ENCODE assay signal across 8 mouse cellular contexts in the genomic region with DNA sequence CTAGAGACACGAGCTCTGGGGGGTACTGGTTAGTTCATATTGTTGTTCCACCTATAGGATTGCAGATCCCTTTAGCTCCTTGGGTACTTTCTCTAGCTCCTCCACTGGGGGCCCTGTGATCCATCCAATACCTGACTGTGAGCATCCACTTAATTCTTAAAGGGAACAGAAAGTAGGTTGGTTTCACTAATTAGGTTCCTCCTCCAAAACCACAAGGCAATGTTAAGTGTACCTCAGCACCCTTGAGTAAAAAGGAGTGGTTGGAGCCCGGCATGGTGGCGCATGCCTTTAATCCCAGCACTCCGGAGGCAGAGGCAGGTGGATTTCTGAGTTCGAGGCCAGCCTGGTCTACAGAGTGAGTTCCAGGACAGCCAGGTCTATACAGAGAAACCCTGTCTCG. TPM values are rescaled to one million over a fixed set of nuclear protein-coding genes. Genes with fewer than 3 reads are reported as not detected.
DNase-seq lines count a peak whose midpoint lies in the region; ATAC-seq and TF ChIP-seq lines count a peak whose summit lies in the region.
"Not testable (repeated sequence)": the region's sequence is repeated elsewhere in the genome, so short reads cannot be mapped to it uniquely, and the experiment has no call there.

No protein-coding gene starts in this region.

- peaks cover 12% of the 10 kb centered on the region for H3K9me3 ChIP-seq in G1E (replicated peaks)
- H3K9me3 ChIP-seq in intestine, embryonic 15.5 days; lung, embryonic 15.5 days: not testable (repeated sequence)
- peaks cover 11% of the 10 kb centered on the region for H3K9me3 ChIP-seq in liver, embryonic 13.5 days (replicated peaks)

- not testable (repeated sequence) for H3K27me3 ChIP-seq in G1E (ENCODE audit: insufficient read depth, low read length); intestine, embryonic 15.5 days (replicated peaks); splenic B cell, adult 2 months (ENCODE audit: control insufficient read depth, insufficient read depth, low read length, poor library complexity, severe bottlenecking)
- H3K27me3 ChIP-seq in liver, embryonic 13.5 days = peaks cover 16% of the 10 kb centered on the region
- peaks cover 29% of the 10 kb centered on the region for H3K27me3 ChIP-seq in lung, embryonic 15.5 days

- H3K4me1 ChIP-seq in G1E (ENCODE audit: insufficient read depth, low read depth, low read length) = peaks cover 51% of the 10 kb centered on the region
- peaks cover 12% of the 10 kb centered on the region for H3K4me1 ChIP-seq in intestine, embryonic 15.5 days (replicated peaks)
- H3K4me1 ChIP-seq in liver, embryonic 13.5 days (replicated peaks) = peaks cover 46% of the 10 kb centered on the region
- H3K4me1 ChIP-seq in lung, embryonic 15.5 days = peaks cover 20% of the 10 kb centered on the region

- H3K27ac ChIP-seq in intestine, embryonic 15.5 days = not testable (repeated sequence)
- H3K27ac ChIP-seq in liver, embryonic 13.5 days = peak overlapping the region; percentile 94; the same call in 1 of the 2 replicates
- H3K27ac ChIP-seq in lung, embryonic 15.5 days = peak overlapping the region; percentile 62; the same call in 1 of the 2 replicates

- H3K9ac ChIP-seq in intestine, embryonic 15.5 days; liver, embryonic 13.5 days; lung, embryonic 15.5 days: not testable (repeated sequence)

- H3K36me3 ChIP-seq in G1E (replicated peaks) = peaks cover 30% of the 10 kb centered on the region
- H3K36me3 ChIP-seq in intestine, embryonic 15.5 days; lung, embryonic 15.5 days; splenic B cell, adult 2 months (ENCODE audit: control insufficient read depth, insufficient read depth, low read length, poor library complexity, severe bottlenecking): not testable (repeated sequence)
- H3K36me3 ChIP-seq in liver, embryonic 13.5 days = peaks cover 12% of the 10 kb centered on the region

- WGBS in intestine, embryonic 15.5 days = 85% methylated on average over 6 of the region's 6 CpGs
- WGBS in liver, embryonic 13.5 days (ENCODE audit: insufficient replicate concordance) = 78% methylated on average over 6 of the region's 6 CpGs
- 68% methylated on average over 6 of the region's 6 CpGs for WGBS in lung, embryonic 15.5 days

- not testable (repeated sequence) for ATAC-seq in G1E (ENCODE audit: extremely low read depth, insufficient number of reproducible peaks, low FRiP score, poor library complexity, severe bottlenecking); intestine, embryonic 15.5 days; liver, embryonic 13.5 days (ENCODE audit: low read depth); lung, embryonic 15.5 days (ENCODE audit: borderline replicate concordance, extremely low read depth, low FRiP score, low TSS enrichment)
- 0 out of 2 replicates have a peak, but pooled peaks have one; percentile 16 for ATAC-seq in common myeloid progenitor, adult 5-6 weeks (replicated peaks; ENCODE audit: low read depth, poor library complexity, severe bottlenecking)

- not testable (repeated sequence) for TF ChIP-seq CTCF in G1E (IDR thresholded peaks at IDR 0.05; ENCODE audit: low read depth, low read length)

- peak; percentile 35 for DNase-seq in A20 (ENCODE audit: low read depth, low spot score)
- DNase-seq in G1E (ENCODE audit: low spot score); liver, embryonic 13.5 days: not testable (repeated sequence)
- peak; percentile 39 for DNase-seq in lung, postnatal 36 days
- peak; percentile 65 for DNase-seq in splenic B cell, adult 2 months (ENCODE audit: low read depth, low spot score)

- H3K4me3 ChIP-seq in G1E (ENCODE audit: low read depth, low read length) = peak overlapping the region; percentile 99; the same call in 1 of the 2 replicates
- H3K4me3 ChIP-seq in intestine, embryonic 15.5 days (replicated peaks); liver, embryonic 13.5 days (replicated peaks); lung, embryonic 15.5 days: not testable (repeated sequence)

- peak overlapping the region; percentile 91 for H3K4me2 ChIP-seq in intestine, embryonic 15.5 days (replicated peaks)
- peak overlapping the region; percentile 94; the same call in 1 of the 2 replicates for H3K4me2 ChIP-seq in liver, embryonic 13.5 days
- H3K4me2 ChIP-seq in lung, embryonic 15.5 days = 0 out of 2 replicates have a peak overlapping the region, but pooled peaks have one; percentile 3

RNA-seq across cellular contexts. Expression of a gene that starts 3.0 kb away (rescaled TPM):
- 66.4 and 69.3 TPM in 2 replicates for total RNA-seq in G1E (2014; fragmentation: Nextera tagmentation)
- total RNA-seq in G1E (2017) = 20.4 and 23.6 TPM in 2 replicates
- 11.1 and 12.7 TPM in 2 replicates for polyA plus RNA-seq in G1E (2012)
- 6.9 and 9.8 TPM in 2 replicates for total RNA-seq in common myeloid progenitor, adult 5-6 weeks (2017)
- polyA plus RNA-seq in intestine, embryonic 15.5 days (2015; fragmentation: Nextera tagmentation; extraction: Ambion mirVana) = 17.2 and 18.2 TPM in 2 replicates
- polyA plus RNA-seq in liver, embryonic 13.5 days (2015; fragmentation: Nextera tagmentation; extraction: Ambion mirVana) = 8.5 and 10.2 TPM in 2 replicates
- polyA plus RNA-seq in lung, embryonic 15.5 days (2015; fragmentation: Nextera tagmentation; extraction: Ambion mirVana) = 3.2 and 3.4 TPM in 2 replicates

Comparison
In these comparisons a context has a peak if more than half of its experiments do, and no peak if none do; other contexts are left out.
1. H3K4me2 ChIP-seq: peak in every context shown above with its lines; median percentile 94 in liver, embryonic 13.5 days; 91 in intestine, embryonic 15.5 days; 3 in lung, embryonic 15.5 days.